Mouse (Mus musculus) kidney, adult 9 months (tissue): ENCODE results near the gene Sncg.
"Not testable (repeated sequence)": the region's sequence is repeated elsewhere in the genome, so short reads cannot be mapped to it uniquely, and the experiment has no call there.

Experiments used
- DNase-seq: peaks from one replicate; pipeline ENCODE4 v3.0.0; 2022

Sncg gene

DNA sequence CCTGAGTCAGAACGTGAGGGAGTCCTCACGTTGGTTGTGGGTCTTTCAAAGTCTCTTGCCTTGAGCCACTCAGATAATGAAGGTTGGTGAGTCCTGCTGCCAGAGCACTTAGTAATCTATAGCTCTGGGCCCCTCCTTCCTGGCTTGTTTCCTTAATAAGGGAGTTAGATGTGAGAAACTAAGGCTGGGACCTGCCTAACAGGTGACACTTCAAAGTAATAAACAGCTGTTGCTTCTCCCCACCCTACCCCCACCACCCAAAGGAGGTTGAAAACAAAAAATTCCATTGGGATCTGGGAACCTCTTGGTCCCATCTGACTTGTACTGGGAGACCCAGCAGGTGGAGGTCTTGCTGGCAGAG is 9.5 kb downstream of the Sncg start:
- no peak for DNase-seq

- DNase-seq, result not testable (repeated sequence)
Observed at GRCm38 (mm10) chr14:34364254-34365146, 10.1 kb downstream of the Sncg start.

- DNase-seq, result peak; percentile 62
Observed at GRCm38 (mm10) chr14:34363490-34364253, 10.9 kb downstream of the Sncg start.

DNA sequence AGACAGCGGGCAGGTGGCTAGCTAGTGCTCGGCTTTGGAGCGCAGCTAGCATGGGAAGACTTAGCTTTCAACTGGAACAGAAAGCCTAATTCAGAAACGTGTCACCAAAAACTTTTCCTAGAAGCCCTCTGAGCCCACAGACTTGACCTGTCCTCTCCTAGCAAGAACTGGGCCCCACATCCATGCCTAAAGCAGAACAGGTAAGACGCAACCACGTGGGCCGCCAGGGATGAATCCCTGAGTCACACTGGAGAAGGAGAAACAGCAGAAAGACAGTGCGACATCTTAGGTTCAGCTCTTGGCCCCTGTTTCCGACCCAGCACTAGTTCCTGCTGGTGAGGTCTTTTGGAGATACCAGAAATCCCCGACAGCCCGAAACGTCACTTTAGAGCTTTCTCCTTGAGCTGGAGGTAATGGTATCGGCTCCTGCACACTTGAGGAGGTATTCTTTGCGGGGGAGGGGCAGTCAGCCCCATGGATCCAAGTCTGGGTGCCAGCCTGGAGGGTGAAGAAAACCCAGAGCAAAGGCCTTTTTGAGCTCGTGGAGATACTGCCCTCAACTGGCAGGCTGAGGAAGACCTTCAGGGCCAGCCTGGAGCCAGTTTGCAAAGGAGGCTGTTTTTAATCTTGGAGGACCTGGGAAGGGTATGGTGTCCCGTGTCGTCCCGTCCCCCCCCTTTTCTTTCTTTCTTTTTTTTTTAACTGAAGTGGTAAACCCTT is 11.7 kb downstream of the Sncg start:
- DNase-seq, result peak; percentile 89

DNA sequence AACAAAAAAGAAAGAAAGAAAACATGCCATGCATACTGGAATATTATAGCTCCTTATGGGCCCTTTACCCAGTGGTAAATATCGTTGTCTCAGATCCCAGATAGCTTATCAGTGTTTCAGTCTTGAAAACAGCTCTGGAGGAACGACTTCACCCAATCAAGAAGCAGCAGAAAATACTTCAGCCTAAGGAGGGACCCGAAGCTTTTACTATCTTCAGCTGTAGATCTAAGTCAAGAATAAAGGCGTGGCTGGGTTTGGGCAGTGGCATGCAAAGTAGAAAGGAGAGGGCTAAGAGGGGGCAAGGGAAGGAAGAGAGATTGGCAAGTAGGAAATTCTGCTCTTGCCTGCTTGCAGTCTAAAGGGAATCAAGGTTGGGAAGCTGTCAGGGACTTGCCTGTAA is 12.5 kb downstream of the Sncg start:
- no peak for DNase-seq

- peak; percentile 75 for DNase-seq
Observed at GRCm38 (mm10) chr14:34360251-34360650, 14.3 kb downstream of the Sncg start.

- DNase-seq, result no peak
Observed at GRCm38 (mm10) chr14:34359676-34360244, 14.8 kb downstream of the Sncg start.

- DNase-seq, result peak; percentile 95
Observed at GRCm38 (mm10) chr14:34357671-34358455, 16.7 kb downstream of the Sncg start.

DNA sequence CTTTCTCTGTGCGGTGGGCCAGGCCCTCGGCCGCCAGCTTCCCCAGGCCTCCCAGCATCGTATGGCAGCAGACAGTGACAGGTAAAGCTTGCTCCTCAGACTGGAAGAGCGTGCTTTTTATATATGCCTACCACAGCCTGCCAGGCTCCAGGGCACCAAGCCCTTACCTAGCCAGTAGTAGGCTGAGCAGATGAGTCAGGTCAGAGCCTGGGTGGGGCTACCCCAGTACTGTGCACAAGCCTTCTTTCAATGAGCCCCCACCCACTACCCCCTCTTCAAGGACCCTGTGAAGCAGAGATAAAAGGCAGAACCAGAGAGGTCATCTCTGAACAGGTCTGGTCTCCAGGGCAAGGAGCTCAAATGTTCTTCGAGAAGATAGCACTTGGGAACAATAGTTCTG is 19.3 kb downstream of the Sncg start, which contains the start of gene Fam25c:
Gene Fam25c (minus strand): TSS at position 133 of the 400 bp plus-strand sequence.
- DNase-seq, result no peak

DNA sequence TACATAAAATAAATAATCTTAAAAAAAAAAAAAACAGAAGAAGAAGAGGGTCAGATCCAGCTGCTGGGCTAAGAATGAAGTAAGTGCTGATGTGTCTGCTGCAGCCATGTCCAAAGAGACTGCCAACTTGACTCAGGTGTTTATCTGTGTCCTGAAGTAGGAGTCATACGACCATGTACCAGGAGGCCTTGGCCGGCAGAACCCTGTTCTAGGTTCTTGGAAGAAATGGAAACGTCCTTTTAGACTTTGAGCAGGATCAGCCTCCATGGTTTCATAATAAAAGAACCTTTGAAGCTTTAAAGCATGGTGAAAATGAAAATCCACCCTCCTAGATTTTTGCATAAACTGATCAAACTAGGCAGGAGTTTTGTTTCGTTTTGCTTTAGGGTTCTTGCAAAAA is 20.1 kb downstream of the Sncg start:
- DNase-seq, result peak; percentile 84

- DNase-seq, result no peak
Observed at GRCm38 (mm10) chr14:34353326-34353725, 21.3 kb downstream of the Sncg start.

DNA sequence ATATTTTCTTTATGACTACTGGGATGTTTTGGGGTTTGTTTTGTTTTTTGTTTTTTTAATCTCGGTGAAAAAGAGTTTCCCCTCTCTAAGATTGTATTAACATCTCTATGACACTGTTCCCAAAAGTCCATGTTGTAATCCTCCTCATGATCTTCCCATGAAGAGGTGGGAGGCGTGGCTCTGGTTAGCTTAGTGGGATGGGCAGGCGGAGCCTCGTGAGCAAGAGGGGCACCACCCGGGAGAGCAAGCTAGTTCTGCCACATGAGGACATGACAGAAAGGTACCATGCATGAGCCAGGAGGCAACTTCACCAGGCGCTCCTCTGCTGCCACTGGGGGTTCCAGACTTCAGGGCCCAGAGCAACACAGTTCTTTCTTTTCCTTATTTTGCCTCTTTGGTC is 22.1 kb downstream of the Sncg start:
- no peak for DNase-seq

DNA sequence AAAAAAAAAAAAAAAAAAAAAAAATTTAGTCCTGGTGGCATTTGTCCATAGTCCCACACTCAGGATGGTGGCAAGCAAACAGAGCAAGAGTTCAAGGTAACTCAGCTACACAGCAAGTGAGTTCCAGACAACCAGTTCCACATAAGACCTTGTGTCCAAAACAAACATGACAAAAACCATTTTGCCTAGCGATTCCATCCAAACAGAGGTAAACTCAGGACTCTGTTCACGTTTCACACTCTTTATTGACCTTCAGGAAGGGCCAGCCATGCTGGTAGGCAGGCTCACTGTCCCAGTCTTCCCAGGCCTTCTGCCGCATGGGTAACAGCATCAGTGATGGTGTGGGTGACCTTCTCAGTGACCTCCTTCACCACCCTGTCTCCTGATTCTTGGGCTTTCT is 22.9 kb downstream of the Sncg start:
- DNase-seq, result no peak

DNA sequence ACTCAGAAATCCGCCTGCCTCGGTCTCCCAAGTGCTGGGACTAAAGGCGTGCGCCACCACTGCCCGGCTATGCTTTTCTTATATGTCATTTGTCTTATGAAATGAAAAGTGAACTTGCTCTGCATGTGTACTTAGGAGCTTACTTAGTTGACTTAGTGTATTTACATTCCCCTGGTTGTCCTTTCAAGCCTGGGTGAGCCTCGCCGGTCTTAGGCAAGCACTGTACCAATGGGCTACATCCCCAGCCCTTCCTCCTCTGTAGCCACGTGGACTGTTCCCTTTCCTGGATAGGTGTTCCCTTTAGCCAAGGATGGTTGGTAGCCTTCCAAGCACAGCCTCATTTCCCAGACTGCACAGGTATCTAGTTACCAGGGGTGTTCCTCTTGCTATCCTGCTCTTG is 25.6 kb downstream of the Sncg start:
- no peak for DNase-seq

- no peak for DNase-seq
Observed at GRCm38 (mm10) chr14:34348301-34348700, 26.3 kb downstream of the Sncg start.

DNA sequence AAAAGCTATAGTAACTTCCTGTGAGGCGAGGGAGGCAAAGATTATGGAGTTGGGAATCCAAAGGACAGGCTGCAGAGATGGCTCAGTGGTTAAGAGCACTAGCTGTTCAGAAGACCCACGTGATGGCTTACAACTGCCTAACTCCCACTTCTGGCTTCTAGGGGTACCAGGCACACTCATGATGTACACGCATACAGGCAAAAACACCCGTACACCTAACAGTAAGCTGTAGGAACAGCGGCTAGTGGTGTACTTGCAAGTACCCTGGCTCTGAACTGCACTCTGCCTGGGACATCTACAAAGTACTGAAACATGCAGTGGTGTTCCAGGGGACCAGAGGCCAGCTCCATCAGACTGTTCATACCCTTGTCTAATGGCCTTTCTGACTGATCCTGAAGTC is 27.5 kb downstream of the Sncg start:
- no peak for DNase-seq

DNA sequence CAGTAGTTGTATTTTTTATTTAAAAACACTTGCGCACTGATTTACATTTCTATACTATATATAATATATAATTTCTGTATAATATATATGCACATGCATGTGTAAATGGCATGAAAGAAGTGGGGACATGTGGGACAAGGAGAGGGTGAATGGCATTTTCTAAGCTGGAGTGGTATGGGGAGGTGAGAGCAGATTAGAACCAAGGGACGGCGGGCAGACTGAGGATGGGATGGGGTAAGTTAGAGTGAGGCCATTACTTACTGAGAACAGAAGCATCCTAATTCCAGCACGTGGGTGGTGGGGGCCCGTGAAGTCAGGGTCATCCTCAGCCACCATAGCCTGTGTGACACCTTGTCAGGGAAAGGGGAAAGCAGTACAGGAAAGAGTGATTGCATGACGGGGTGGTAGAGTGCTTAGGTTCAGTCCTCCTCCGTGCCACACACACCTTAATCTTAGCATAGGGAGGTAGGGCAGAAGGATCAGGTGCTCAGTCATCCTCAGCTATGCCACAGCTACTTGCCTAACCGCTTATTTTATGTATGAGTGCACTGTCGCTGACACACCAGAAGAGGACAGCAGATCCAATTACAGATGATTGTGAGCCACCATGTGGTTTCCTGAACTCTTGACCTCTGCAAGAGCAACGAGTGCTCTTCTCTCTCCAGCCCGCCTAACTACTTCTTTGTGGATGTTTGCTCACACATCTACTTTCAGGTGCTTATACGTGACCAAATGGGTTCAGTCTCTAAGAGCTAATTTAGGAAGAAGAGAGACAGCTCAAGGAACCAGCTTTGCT is 28.6 kb downstream of the Sncg start:
- no peak for DNase-seq

GRCm38 (mm10) chr14:34344361-34344760 is 30.2 kb downstream of the Sncg start:
- no peak for DNase-seq

DNA sequence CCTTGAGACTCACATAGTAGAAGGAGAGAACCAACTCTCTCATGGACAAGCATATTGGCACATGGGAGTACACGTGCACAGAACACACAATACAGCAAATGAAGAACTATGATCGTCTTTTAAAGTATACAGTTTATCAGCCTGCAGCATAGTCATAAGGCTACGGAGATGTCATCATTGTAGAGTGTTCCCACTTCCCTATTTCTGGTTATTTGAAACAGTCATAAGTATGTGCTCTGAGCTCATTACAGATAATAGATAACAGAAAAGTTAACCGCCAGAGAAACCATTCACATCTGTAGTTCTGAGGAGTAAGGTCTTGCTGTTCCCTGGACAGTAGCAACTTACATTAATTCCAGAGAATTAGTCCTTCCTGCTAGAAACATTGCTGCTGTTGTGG is 31.5 kb downstream of the Sncg start:
- no peak for DNase-seq

DNA sequence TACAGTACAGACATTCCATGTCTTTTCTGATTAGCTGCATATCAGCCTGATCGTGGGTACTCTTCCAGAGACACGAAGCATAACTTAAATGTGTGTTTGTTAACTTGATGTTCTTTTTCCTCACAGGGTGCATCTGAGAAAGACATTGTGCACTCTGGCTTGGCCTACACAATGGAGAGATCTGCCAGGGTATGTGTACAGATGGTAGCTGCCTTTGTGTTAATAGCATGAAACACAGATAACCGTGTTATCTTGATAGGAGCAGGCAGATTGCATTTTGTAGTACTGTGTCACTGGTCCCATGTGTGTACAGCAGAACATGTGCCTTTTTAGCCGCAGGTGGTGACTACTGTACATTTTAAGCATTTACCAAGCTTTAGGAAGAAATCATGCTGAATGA is 32.6 kb downstream of the Sncg start:
- no peak for DNase-seq

DNA sequence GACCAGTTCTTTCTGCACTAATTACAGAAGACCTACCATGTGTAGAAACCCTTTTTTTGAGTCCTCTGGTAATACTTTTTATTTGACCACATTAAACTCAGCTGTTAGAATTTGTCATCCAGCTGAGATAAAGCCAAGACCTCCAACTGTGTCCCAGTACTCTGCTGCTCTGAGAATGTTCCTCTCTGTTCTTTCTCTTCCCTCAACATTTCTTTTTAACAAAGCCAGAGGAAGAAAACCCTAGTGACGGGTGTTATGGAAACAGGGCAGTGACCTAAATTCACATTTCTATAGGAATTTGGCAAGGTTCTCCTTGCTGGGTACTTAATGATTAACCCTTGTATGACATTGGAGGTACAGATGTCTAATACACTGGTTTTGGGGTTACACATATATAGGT is 35.1 kb downstream of the Sncg start:
- no peak for DNase-seq
